Mouse (Mus musculus): Measurements from ENCODE around the gene Ppp1cc. TPM values are rescaled to one million over a fixed set of nuclear protein-coding genes. Genes with fewer than 3 reads are reported as not detected.

Ppp1cc gene
- 100 to 1,000 TPM; 216 to 217 TPM for total RNA-seq (2021)

- DNase-seq: peak; percentile 95
These were observed at the start of gene Ppp1cc for GRCm38 (mm10) chr5:122157827-122158381. Ppp1cc (plus strand) TSS chr5:122158278.

GRCm38 (mm10) chr5:122109325-122110060 is 48.6 kb upstream of the Ppp1cc start:
- peak; percentile 77 for DNase-seq

- DNase-seq: peak; percentile 63
These were observed 47.5 kb upstream of the Ppp1cc start for GRCm38 (mm10) chr5:122110625-122111024.

GRCm38 (mm10) chr5:122111091-122111932 is 46.8 kb upstream of the Ppp1cc start:
- peak; percentile 52 for DNase-seq

- no peak for DNase-seq
These were observed 46.2 kb upstream of the Ppp1cc start for GRCm38 (mm10) chr5:122111933-122112248.

GRCm38 (mm10) chr5:122113450-122113849 is 44.6 kb upstream of the Ppp1cc start:
- DNase-seq: no peak

GRCm38 (mm10) chr5:122114176-122114575 is 43.9 kb upstream of the Ppp1cc start:
- peak; percentile 79 for DNase-seq

GRCm38 (mm10) chr5:122115266-122115763 is 42.8 kb upstream of the Ppp1cc start:
- DNase-seq: no peak

- DNase-seq: no peak
These were observed 41.8 kb upstream of the Ppp1cc start for GRCm38 (mm10) chr5:122116243-122116642.

- DNase-seq: no peak
These were observed 32.8 kb upstream of the Ppp1cc start for GRCm38 (mm10) chr5:122125211-122125760.

- peak; percentile 85 for DNase-seq
These were observed 28.9 kb upstream of the Ppp1cc start for GRCm38 (mm10) chr5:122129068-122129655.

- DNase-seq: no peak
These were observed 27.6 kb upstream of the Ppp1cc start for GRCm38 (mm10) chr5:122130341-122130998.

- DNase-seq: peak; percentile 94
These were observed 26.7 kb upstream of the Ppp1cc start for GRCm38 (mm10) chr5:122131076-122132051.

GRCm38 (mm10) chr5:122132167-122133049 is 25.7 kb upstream of the Ppp1cc start:
- DNase-seq: no peak

GRCm38 (mm10) chr5:122133050-122133389 is 25.1 kb upstream of the Ppp1cc start:
- DNase-seq: no peak

- no peak for DNase-seq
These were observed 23.4 kb upstream of the Ppp1cc start for GRCm38 (mm10) chr5:122134395-122135289.

GRCm38 (mm10) chr5:122135290-122135882 is 22.7 kb upstream of the Ppp1cc start:
- peak; percentile 48 for DNase-seq
